Mouse (Mus musculus): ENCODE data around the gene Rfx1. TPM values are rescaled to one million over a fixed set of nuclear protein-coding genes. Genes with fewer than 3 reads are reported as not detected.
A peak's percentile ranks its signal among the peaks of the same experiment; 100 is the strongest.

Gene Rfx1
- polyA plus RNA-seq, 1 experiment from 2014 or later = 8.5 TPM

DNA sequence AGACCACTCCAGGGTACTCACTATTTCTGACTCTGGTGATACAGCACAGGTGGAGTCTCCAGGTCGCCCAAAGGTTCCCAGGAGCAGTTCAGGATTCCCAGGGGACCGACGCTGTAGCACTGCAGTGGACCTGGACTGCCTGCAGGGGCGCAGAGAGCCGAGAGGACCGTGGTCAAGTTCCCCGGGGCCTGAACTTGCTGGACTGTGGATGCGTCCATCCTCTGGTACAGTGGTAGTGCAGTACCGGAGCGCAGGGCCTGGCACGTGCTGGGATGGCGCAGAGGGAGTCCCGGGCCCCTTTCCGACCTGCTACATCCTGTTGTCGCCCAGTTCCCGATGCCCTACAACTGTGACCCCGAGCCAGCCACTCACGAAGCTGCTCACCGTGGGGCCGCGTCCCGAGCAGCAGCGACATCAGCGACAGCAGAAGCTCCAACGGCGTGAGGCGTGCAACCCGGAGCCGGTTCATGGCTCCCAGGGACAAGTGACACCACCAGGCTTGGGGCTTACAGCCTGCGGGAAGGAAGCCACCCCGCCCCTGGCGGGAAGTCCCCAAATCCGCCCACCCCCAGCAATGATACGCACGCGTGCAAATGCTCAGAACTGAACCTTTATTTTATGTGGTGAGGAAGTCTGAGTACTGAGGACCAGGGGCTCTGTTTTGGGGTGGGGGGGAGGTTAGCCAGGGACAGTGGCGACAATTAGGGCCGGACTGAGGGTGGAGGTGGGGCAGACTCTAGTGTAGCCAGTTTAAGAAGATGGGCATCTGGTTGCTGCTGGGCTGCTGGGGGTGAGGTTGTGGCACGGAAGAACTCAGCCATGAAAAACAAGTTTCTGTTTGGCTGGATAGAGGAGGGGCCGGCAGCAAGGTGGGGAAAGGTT is 24.3 kb upstream of the Rfx1 start, which contains the start of gene Il27ra:
TSS of gene Il27ra (minus strand) at position 524 of the 882 bp plus-strand sequence.
- Histone ChIP-seq H3K9me3 (peaks cover 3% of the 10 kb centered on the region; the same call in 1 of the 2 replicates), H3K4me1 (peaks cover 30% of the 10 kb centered on the region), H3K27me3 (ENCODE audit: poor library complexity, severe bottlenecking) (peaks cover 92% of the 10 kb centered on the region), H3K4me3 (peak within 1 kb of the TSS; percentile 50), H3K27ac (no peak within 1 kb of the TSS), H3K36me3 (replicated peaks) (no peaks in the 10 kb centered on the region)
- DNase-seq (ENCODE audit: extremely low spot score, low spot score) = peak; percentile 76
- WGBS = 4% methylated on average over 40 of the region's 40 CpGs

DNA sequence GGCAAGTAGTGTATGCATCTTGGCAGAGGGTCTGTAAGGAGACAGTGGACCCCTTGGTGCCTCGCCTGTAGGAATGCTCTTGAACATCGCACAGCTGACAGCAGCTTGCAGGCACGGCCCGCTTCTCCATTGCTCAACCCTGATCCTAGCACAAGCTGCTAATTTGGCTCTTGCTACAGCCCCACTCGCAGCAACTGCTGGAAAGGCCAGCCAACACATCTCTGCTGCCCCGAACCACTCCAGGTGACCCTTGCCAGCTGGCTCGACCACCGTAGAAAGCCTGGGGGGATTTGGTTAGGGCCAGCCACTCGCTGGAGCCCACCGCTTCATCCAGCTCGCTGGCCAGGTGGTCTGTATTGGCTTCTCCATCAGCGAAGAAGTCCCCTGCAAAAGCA is 23.7 kb upstream of the Rfx1 start:
- peaks cover 30% of the 10 kb centered on the region for H3K4me1 ChIP-seq
- no peaks in the 10 kb centered on the region for H3K36me3 ChIP-seq (replicated peaks)
- peaks cover 89% of the 10 kb centered on the region for H3K27me3 ChIP-seq (ENCODE audit: poor library complexity, severe bottlenecking)
- peaks cover 3% of the 10 kb centered on the region; the same call in 1 of the 2 replicates for H3K9me3 ChIP-seq
- WGBS = 40% methylated on average over 12 of the region's 12 CpGs
- no peak for DNase-seq (ENCODE audit: extremely low spot score, low spot score)
- peak overlapping the region; percentile 50 for H3K4me3 ChIP-seq
- H3K27ac ChIP-seq = no peak overlapping the region

DNA sequence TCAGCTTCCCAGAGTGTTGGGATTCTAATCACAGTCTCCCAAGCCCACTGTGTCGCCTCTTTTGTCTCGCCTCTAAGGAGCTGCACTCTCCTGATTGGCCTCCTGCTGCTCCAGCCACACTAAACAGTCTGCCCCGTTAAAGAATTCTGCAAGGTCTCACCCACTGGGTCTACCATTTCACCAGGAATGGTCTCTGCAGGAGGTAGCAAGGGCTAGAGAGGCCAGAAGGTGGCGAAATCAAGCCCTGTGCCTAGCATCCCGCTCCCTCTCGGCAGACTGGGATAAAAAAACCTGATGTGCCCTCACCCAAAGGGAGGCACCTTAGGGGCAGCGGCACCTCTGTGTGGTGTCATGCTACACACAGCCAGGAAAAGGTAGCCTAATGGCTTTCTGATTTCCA is 22.5 kb upstream of the Rfx1 start:
- 4% methylated on average over 7 of the region's 7 CpGs for WGBS
- peaks cover 88% of the 10 kb centered on the region for H3K27me3 ChIP-seq (ENCODE audit: poor library complexity, severe bottlenecking)
- peaks cover 29% of the 10 kb centered on the region for H3K4me1 ChIP-seq
- H3K4me3 ChIP-seq = peak overlapping the region; percentile 32; the same call in 1 of the 2 replicates
- DNase-seq (ENCODE audit: extremely low spot score, low spot score) = no peak
- H3K36me3 ChIP-seq (replicated peaks) = no peaks in the 10 kb centered on the region
- H3K9me3 ChIP-seq = peaks cover 3% of the 10 kb centered on the region; the same call in 1 of the 2 replicates
- H3K27ac ChIP-seq = no peak overlapping the region

DNA sequence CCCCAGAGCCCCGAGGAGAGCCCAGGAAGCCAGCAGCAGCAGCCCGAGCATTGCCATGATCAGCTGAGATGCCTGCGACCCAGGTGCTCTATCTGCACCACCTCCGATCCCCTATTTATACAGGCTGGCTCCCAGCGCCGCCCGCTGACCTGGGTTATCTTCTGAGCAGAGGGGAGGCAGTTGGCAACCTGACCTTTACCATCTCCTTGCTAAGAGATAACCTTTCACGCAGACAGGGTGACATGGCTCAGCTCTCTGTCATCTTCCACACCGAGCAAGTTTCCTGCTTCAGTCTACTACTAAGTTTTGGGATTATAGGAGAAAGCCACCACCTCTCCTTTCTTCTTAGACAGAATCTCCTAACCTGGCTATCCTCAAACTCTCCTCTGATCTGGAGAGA is 21.7 kb upstream of the Rfx1 start, which contains the start of gene Rln3:
TSS of gene Rln3 (minus strand) at position 101 of the 400 bp plus-strand sequence.
- peak within 1 kb of the TSS; percentile 32 for H3K4me3 ChIP-seq
- peaks cover 80% of the 10 kb centered on the region for H3K27me3 ChIP-seq (ENCODE audit: poor library complexity, severe bottlenecking)
- 7% methylated on average over 9 of the region's 9 CpGs for WGBS

DNA sequence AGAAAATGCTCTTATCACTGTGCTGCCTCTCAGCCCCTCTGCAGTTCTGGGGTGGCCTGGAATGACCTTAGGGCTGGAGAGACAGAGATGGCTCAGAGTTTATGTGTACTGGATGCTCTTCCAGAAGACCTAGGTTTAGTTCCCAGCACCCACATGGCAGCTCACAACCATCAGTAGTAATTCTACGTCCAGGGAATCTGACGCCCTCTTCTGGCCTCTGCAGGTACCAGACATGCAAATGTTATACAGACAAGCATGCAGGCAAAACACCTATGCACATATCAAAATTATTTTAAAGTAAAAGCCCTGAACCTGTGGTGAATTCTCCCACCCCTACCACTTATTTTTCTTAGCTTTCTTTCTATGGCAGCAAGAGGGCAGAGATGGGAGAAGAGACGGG is 20.1 kb upstream of the Rfx1 start:
- Histone ChIP-seq H3K4me3 (no peak overlapping the region), H3K36me3 (replicated peaks) (no peaks in the 10 kb centered on the region), H3K27ac (no peak overlapping the region), H3K4me1 (peaks cover 26% of the 10 kb centered on the region), H3K9me3 (peaks cover 3% of the 10 kb centered on the region; the same call in 1 of the 2 replicates), H3K27me3 (ENCODE audit: poor library complexity, severe bottlenecking) (peaks cover 64% of the 10 kb centered on the region)
- WGBS = 84% methylated on average over 3 of the region's 3 CpGs
- no peak for DNase-seq (ENCODE audit: extremely low spot score, low spot score)

More for the DNA sequence above, 21.7 kb upstream of the Rfx1 start, which contains the start of gene Rln3:
- peaks cover 26% of the 10 kb centered on the region for H3K4me1 ChIP-seq
- no peak for DNase-seq (ENCODE audit: extremely low spot score, low spot score)
- H3K9me3 ChIP-seq = peaks cover 3% of the 10 kb centered on the region; the same call in 1 of the 2 replicates
- no peak within 1 kb of the TSS for H3K27ac ChIP-seq
- no peaks in the 10 kb centered on the region for H3K36me3 ChIP-seq (replicated peaks)

DNA sequence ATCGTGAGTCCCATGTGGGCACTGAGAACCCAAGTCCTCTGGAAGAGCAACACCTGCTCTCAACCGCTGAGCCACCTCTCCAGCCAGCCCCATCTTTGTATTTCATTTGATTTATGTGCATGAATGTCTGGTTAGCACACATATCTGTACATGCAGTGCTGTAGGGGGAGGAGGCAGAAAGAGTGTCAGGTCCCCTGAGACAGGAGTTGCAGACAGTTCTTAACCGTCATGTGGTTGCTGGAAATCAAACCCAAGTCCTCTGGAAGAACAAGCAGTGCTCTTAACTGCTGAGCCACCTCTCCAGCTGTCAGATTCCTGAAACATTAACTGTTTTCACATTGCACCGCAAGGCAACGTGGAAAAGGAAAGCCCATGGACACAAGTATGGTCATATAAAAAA is 18.5 kb upstream of the Rfx1 start:
- 82% methylated on average over 5 of the region's 5 CpGs for WGBS
- Histone ChIP-seq H3K27ac (no peak overlapping the region), H3K9me3 (peaks cover 3% of the 10 kb centered on the region; the same call in 1 of the 2 replicates), H3K27me3 (ENCODE audit: poor library complexity, severe bottlenecking) (peaks cover 47% of the 10 kb centered on the region), H3K36me3 (replicated peaks) (no peaks in the 10 kb centered on the region), H3K4me1 (peaks cover 11% of the 10 kb centered on the region), H3K4me3 (no peak overlapping the region)
- DNase-seq (ENCODE audit: extremely low spot score, low spot score) = no peak

DNA sequence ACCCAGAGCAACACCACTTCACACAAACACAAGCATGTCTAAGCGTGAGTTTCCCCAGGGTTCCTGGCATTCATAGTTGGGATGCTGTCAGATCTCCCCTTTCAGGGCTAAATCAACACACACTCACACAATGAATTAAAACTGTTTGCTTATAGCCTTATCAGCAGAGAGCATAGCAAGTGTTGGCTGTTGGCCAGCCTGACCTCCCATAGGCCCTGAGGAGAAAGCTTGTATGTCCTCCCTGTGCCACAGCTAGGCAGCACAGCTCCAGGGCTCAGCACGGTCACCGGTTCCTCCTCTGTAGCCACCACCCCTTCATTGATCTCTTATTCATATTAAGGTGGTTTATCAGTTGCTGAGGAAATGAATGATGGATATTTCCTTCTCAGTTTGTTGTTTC is 13.9 kb upstream of the Rfx1 start:
- H3K4me3 ChIP-seq = no peak overlapping the region
- DNase-seq (ENCODE audit: extremely low spot score, low spot score) = no peak
- 0 out of 2 replicates have a peak, but pooled peaks cover 11% of the 10 kb centered on the region for H3K27me3 ChIP-seq (ENCODE audit: poor library complexity, severe bottlenecking)
- 91% methylated on average over 3 of the region's 3 CpGs for WGBS
- no peaks in the 10 kb centered on the region for H3K36me3 ChIP-seq (replicated peaks)
- H3K9me3 ChIP-seq = peaks cover 7% of the 10 kb centered on the region; the same call in 1 of the 2 replicates
- no peaks in the 10 kb centered on the region for H3K4me1 ChIP-seq
- no peak overlapping the region for H3K27ac ChIP-seq

DNA sequence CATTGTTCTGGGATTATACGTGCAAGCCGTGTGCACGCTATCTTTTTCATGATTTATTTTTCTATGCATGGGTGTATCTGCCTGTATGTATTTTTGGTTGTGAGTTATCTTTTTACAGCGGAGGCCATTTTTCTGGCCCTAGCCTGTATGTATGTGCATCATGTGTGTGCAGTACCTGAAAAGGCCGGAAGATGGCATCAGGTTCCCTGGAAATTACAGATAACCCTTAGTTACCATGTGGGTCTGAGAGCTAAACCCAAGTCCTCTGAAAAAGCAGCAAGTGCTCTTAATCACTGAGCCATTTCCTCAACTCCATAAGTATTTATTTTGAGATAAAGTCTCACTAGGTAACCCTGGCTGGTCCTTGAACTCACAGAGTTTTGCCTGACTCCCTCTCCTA is 13.4 kb upstream of the Rfx1 start:
- Histone ChIP-seq H3K36me3 (replicated peaks) (no peaks in the 10 kb centered on the region), H3K4me3 (no peak overlapping the region), H3K27me3 (ENCODE audit: poor library complexity, severe bottlenecking) (0 out of 2 replicates have a peak, but pooled peaks cover 7% of the 10 kb centered on the region), H3K4me1 (no peaks in the 10 kb centered on the region), H3K9me3 (peaks cover 7% of the 10 kb centered on the region; the same call in 1 of the 2 replicates), H3K27ac (no peak overlapping the region)
- no peak for DNase-seq (ENCODE audit: extremely low spot score, low spot score)
- 94% methylated on average over 5 of the region's 5 CpGs for WGBS

DNA sequence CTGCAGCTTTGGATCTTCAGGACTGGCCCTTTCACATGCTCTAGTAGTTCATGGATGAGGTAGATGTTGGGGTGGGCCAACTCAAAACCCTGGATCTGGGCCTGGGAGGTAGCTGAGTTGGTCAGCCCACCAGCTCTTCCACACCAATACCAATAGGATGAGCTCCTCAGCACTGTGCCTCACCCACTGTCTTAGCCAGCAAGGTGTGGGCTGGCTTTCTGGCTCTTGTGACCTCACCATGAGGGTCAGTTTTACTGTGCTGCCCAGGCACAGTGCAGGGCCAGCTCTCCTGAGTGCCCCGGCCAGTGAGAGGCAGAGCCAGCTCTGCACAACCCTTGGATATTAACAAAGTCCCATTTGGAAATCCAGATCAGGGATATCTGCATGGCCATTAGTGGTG is 8.8 kb upstream of the Rfx1 start:
- Histone ChIP-seq H3K27ac (no peak overlapping the region), H3K4me3 (no peak overlapping the region), H3K9me3 (peaks cover 7% of the 10 kb centered on the region; the same call in 1 of the 2 replicates), H3K27me3 (ENCODE audit: poor library complexity, severe bottlenecking) (no peaks in the 10 kb centered on the region), H3K36me3 (replicated peaks) (no peaks in the 10 kb centered on the region), H3K4me1 (no peaks in the 10 kb centered on the region)
- DNase-seq (ENCODE audit: extremely low spot score, low spot score) = no peak
- WGBS = 86% methylated on average over 1 of the region's 1 CpGs

DNA sequence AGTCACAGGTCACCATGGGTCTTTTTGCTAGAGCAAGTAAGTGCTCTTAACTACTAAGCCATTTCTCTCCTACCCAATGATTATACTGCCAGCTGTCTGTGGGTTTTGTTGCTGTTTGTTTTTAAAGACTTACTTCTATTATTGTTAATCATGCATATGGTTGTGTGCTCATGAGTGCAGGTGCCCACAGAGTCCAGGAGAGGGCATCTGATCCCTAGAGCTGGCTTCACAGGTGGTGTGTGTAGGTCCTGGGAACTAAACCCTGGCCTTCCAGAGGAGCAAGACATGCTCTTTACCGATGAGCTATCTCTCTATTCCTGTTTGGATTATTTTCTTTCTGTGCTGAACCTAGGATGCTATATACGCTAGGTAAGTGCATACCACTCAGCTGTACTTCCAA is 7.4 kb upstream of the Rfx1 start:
- H3K9me3 ChIP-seq = peaks cover 7% of the 10 kb centered on the region; the same call in 1 of the 2 replicates
- no peaks in the 10 kb centered on the region for H3K36me3 ChIP-seq (replicated peaks)
- no peak overlapping the region for H3K4me3 ChIP-seq
- no peaks in the 10 kb centered on the region for H3K27me3 ChIP-seq (ENCODE audit: poor library complexity, severe bottlenecking)
- H3K4me1 ChIP-seq = no peaks in the 10 kb centered on the region
- 95% methylated on average over 2 of the region's 2 CpGs for WGBS
- DNase-seq (ENCODE audit: extremely low spot score, low spot score) = no peak
- no peak overlapping the region for H3K27ac ChIP-seq

DNA sequence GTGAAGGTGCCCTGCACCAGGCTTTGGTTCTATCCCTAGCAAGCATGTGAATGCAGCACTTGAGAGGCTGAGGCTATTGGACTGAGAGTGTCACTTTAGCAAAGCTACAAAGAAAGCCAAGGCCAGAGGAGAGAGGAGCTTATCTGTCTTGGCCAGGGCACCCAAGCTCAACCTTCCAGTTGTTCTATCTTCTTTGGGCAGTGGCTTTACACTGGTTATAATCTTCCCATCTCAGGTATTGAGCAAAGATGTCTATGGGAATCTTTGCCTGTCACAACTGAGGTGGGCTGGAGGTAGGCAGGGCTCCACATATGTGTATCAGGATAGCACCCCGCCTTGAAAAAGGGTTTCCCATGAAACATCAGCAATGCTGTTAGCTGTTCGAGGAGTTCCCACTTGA is 6.4 kb upstream of the Rfx1 start:
- Histone ChIP-seq H3K27me3 (ENCODE audit: poor library complexity, severe bottlenecking) (no peaks in the 10 kb centered on the region), H3K4me3 (no peak overlapping the region), H3K4me1 (no peaks in the 10 kb centered on the region), H3K27ac (no peak overlapping the region), H3K36me3 (replicated peaks) (no peaks in the 10 kb centered on the region), H3K9me3 (peaks cover 6% of the 10 kb centered on the region; the same call in 1 of the 2 replicates)
- DNase-seq (ENCODE audit: extremely low spot score, low spot score) = no peak
- 89% methylated on average over 2 of the region's 2 CpGs for WGBS

DNA sequence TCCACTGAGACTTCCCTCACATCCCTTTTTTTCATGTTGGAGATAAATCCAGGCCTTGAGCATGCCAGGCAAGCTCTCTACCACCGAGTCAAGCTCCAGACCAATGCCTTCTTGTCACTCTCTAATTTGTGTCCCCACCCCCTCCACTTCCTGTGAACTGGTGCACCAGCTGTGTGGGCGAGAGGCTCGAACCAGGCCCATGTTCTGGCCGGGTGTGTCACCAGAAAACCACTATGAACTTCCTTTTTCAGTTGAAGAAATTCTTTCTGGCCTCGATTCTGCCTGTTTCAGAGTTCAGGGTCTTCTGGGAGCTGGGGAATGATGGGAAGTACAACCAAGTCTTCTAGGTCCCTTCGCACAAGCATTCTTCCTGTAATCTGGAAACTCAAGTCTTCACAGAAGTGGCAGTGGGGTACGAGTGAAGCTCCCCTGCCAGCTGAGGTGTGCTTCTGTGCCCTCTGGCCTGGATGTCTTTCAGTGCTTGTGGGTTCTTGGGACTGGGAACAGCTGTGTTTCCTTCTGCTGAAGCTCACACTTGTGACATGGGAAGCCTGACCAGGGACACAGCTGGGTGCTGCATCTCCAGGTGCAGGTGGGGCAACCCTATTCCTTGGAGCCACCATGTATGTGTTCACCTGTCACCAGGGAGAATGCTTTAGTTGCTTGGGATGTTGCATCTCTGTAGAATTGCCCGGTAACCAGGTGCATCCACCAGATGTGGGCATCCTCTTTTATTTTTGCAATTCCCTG is 2.6 kb upstream of the Rfx1 start:
- 79% methylated on average over 8 of the region's 8 CpGs for WGBS
- H3K9me3 ChIP-seq = no peaks in the 10 kb centered on the region

More for the DNA sequence above, 2.6 kb upstream of the Rfx1 start:
- no peaks in the 10 kb centered on the region for H3K27me3 ChIP-seq (ENCODE audit: poor library complexity, severe bottlenecking)
- H3K4me3 ChIP-seq = no peak overlapping the region
- H3K27ac ChIP-seq = no peak overlapping the region
- no peaks in the 10 kb centered on the region for H3K36me3 ChIP-seq (replicated peaks)
- peaks cover 27% of the 10 kb centered on the region for H3K4me1 ChIP-seq
- no peak for DNase-seq (ENCODE audit: extremely low spot score, low spot score)

Data from forebrain, embryonic 10.5 days (tissue).